Mouse (Mus musculus): ENCODE data around the gene Tmem179.
A peak's percentile ranks its signal among the peaks of the same experiment; 100 is the strongest.

- TF ChIP-seq CTCF (IDR thresholded peaks at IDR 0.05; ENCODE audit: low read depth) (peak; percentile 99), EP300 (optimal IDR thresholded peaks at IDR 0.05) (no peak)
These were observed 42.8 kb downstream of the Tmem179 start for GRCm38 (mm10) chr12:112473777-112474176.

Measured in stomach, postnatal 0 days (tissue).